Mouse (Mus musculus): Measurements from ENCODE around the gene Mybl2.

DNA sequence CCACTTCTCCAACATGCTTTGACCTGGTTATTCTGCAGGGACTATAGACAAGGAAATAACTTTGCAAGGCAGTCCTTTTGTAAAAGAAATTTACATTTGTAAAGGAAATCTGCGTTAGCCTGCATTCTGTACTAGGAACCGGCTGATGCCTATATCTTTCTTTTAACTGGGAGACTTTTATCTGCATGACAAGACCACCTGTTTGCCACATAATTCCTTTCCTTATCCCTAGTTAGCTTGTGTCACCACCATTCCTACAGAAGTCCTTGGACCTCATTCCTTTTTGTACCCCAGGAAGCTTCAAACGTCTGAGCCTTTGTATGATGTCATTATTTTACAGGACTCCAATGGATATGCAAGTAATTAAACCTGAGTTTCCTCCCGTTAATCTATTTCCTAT lies 1.7 kb upstream of the Mybl2 start:
- no peak for TF ChIP-seq POLR2A (IDR thresholded peaks at IDR 0.05; ENCODE audit: extremely low read depth, insufficient read depth, low read length)
- TF ChIP-seq CTCF (IDR thresholded peaks at IDR 0.05; ENCODE audit: low read depth, low read length), result no peak

Data from liver, adult 2 months (tissue).